Mouse (Mus musculus): ENCODE results near the gene Tbpl1.

The Tbpl1 gene

DNA sequence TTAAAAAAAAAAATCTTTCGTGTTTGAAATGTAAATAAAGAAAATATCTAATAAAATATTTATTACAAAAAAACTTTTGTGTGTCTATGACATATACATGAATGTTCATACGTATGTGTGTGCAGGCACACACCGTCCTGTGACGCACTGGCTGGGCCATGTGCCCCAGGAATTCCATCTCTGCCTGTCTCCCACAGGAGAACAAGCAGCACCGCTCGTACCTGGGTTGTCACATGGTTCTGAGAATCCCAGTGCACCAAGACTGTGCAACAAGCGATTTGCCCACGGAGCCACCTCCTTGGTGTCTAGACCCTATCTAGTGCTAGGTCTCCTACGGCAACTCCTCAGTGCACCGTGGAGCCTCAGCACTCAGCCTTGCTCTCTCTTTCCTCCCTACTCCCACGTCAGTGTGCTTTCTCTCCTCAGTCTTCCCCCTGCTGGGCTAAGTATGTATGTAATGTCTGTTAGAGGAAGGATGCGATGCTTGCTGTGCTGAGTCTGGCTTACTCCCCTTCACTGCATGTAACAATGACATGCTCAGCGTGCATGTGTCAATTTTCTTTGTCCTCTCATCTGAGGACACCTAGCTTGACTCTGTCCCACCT is 21.5 kb downstream of the Tbpl1 start:
- no peak for DNase-seq (ENCODE audit: low read depth, low spot score)

DNA sequence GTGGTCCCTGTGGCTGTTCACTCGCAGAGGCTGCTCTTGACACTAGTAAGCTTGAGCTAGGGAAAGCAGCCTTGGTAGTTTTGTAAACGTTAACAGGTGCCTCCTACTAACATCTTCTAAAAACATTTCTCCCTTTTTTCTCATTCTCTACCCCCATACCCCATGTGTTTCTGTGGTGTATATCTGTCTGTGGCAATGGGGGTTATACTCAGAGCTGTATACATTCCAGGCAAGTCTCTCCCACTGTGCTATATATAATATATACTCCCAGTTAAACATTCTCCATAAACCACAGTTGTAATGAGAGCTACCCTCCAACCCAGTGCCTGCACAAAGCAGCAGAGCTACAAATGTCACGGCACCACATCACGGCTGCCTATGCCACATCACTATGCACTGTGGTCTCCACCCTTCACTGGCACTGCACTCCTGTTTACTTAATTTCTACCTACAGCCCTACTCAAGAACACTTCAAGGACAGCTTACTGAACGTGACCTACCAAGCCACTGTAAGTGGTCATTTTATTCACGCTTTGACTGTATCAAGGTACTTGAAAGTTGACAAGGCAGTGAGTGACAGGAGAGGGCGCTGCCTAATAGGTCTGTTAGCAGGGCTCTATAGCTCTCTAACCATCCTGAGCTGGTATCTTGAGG is 23.4 kb downstream of the Tbpl1 start:
- DNase-seq (ENCODE audit: low read depth, low spot score), result no peak

DNA sequence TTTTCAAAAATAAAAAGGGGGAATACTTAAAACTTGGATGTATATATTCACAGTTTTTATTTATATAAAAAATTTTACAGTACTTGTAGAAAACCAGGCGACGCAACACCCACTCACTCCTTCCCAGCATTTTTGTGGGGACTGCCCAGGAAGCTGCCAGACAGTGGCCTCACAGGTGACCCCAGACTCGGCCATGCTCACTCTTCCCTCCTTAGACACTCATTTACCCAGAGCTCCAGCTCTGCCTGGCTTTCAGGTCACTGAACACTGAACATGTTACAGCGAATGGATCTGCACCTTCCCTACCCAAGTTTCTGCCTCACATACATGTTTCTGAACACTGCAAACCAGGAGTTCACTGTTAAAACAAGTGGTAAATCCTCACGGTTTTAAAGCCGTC is 27.9 kb downstream of the Tbpl1 start:
- DNase-seq (ENCODE audit: low read depth, low spot score), result no peak

DNA sequence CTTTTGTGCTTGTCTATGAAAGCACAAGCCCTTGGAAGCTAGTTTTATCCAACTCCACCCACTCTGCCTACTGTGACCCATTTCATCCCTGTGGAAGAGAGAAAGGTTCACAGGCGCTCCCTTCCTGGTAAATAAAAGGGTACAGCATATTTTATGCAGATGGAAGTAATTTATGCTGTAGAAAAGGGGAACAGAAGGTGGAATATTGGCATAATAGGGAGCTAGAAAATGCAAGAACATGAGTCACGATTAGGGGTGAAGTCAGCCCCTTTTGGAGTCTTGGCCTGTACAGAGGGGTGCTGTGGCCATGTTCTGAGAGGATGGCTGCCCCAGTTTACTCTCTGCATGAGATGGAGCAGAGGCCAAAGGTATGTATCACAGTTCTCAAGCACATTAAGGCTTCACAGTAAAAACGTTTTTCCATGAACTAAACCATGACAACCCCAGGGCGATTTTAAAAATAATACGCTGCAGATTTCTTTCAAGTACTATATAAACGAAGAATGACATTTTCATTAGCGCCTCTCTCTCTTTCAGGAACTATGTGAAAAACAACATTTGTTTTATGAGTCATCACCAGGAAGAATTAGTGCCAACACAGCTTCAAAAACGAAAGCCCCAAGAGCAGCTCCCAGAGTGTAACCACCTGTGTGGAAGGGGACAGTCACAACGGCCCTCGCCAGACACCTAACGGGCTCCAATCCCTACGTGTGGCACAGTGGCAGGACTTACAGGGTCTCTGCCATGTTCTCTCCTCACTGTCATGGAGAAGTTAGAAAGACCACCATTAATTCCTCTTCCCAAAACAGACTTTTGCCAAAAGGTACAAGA is 30.0 kb downstream of the Tbpl1 start:
- no peak for DNase-seq (ENCODE audit: low read depth, low spot score)

DNA sequence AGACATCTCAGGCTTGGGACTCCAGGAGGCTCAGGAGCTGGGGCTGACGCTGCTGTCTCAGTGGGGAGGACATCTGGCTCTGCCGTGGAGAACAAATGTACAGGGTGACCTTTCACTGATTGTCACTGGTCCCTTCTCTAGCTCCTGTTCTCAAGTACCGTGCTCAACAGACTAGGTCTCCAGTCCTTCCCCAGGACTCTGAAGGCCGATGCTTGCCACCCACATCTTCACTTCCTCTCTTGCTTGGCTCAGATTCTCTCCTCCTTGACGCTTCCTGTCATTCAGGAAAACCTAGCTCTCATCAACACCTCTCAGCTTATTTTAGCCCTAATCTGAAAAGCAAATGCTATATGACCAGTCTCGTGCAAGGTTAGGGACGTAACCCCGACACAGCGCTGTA is 31.0 kb downstream of the Tbpl1 start:
- DNase-seq (ENCODE audit: low read depth, low spot score), result no peak

DNA sequence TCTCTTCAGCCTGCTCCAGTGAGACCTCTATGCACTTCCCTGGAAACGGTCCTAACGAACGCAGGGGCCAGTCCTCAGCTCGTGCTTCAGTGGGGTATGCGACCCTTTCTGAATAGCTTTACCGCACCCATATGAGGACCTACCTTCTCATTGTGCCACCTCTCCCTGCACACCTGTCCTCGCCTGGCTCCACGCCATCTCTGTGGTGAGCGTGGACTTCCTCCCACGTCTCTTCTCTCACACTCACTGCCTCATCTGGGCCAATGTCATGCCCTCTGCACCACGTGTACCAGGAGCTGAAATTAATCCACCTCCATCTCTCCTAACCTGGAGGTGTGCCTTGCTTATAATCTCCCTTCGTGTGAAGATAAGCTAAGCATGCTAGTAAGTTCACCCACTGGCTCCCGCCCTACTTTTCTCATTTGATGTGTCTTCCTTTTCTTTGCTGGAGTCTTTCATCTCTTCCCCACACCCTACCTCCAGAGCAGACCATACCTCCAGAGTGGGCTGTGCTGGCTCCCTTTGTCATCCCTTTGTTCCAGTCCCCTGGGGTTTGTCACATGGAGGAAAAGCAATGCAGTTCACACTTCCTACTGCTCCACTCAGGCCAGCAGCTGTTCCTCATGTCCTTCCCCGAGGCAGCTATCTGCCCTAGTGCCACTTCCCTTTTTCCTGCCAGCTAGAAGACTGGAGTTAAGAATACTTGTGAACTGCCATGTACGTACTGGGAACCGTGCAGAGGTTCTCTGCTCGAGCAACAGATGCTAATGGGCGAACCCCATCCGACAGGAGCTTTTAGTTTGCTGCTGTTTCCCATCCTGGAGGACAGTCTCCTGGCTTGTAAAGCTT is 32.0 kb downstream of the Tbpl1 start:
- DNase-seq (ENCODE audit: low read depth, low spot score), result no peak

DNA sequence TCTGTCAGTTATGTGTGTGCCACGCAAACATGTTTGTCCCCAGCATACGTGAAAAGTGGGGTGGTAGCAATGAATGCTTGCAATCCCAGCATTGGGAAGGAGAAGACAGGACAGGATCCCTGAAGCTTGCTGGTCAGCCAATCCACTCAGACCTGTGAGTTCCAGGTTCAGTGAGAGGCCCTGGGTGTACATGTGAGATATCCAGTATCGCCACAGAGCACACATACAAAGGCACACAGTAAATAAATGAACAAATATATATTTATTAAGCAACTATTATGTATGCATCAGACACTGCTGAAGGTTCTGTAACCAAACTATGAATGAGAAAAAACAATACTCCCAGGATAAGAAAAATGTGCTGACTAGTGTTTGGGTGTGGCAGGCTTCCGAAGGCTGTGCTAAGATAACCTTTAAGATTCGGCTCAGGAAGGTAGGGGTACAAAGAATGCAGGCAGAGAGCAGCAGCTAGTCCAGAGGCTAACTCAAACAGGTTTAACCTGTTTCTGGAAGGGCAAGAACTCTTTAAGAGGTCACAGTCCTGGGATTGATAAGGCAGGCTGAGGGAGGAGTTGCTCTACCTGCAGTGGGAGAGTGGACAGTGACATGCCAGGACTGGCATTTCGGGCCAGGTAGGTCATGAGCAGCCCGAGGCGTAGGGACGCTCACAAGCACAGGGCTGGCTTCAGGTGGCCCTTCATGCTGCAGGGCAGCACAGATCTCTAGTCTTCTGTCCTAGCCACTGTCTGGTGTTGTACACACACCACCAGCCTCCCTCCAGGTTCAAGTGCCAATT is 33.4 kb downstream of the Tbpl1 start:
- DNase-seq (ENCODE audit: low read depth, low spot score), result no peak

DNA sequence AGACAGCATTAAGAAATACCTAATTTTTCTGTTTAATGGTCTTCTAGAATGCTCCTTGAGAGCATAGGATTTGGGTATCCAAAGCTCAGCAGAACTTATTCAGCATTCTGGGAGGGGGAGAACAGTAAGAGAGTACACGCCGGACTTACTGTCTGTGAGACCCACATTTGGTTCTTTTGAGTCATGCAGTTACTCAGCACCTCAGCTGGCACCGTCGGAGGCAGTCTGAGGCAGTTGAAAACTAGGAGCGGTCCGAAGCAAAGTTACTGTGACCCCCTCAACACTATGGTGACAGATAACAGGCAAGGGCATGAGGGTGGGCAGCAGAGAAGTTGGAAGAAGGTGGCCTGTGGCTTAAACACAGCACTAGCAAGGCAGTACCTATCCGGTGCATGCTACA is 34.9 kb downstream of the Tbpl1 start:
- DNase-seq (ENCODE audit: low read depth, low spot score), result no peak

DNA sequence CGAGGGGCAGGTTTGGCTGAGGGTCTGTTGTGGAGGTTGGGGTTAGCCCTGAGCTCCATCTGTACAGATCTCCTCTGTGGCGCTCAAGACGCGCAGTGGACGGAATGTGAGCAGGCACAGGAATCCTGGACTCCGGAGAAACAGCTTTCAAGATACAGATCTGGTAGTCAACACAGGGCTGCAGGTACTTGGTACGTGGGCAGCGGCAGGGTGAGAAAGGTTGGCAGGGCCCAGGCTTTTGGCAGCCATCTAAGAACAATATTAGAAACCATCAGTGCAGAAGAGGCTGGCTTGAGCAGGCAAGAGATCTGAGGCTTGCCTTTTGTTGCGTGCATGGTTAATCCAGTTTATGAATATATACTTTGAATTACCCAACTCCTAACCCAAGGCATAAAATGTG is 35.5 kb downstream of the Tbpl1 start:
- DNase-seq (ENCODE audit: low read depth, low spot score), result no peak

DNA sequence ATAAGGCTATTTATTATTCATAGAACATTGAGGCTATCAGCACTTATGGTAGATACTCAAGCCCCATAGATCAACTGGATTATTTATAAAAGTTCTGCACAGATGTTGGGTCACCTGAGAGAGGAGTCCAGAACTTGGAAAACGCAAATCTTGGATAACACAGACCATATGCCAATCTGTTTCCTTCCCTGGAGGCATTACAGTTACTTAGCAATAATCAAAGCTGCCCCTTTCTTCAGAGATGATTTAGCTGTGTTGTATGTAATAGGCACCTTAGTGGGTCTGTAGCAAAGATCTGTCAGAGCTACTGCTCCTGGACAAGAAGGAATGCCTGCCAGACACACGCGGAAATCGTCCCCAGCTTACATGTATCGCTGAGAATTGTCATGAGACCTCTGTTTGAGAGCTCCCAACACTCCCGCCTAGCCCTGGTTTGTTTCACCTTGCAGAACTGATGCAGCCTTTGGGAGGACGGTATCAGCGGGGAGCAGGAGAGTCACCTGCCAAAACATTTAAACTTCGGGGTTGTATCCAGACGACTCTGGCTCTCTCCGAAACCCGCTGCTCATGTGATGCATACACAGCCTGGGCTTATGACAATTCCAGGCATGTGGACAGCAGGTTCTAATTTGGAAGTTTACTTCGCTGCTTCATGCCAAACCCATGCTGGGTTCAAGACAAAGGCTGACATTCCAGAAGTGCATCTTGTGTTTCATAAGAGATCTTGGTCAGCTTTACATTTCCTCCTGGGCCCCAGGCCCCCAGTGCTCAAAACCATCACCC is 55.7 kb downstream of the Tbpl1 start:
- no peak for DNase-seq (ENCODE audit: low read depth, low spot score)

DNA sequence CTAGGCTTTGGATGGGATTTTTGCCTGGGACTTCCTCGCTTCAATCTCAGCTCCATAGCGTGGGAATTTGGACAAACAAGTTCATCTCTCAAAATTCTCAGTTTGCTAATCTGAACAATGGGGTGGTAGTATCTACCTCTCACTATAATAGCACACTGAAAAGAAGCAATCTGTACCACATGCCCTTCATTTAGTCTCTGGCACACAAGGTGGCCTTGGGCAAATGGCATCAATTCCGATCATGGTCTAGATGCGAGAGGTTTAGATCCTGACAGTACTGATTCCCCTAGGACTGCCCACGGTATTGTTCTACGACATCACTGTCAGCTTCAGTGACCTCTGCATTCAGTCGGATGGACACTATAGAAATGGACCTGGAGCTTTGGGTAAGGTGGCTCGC is 57.6 kb downstream of the Tbpl1 start:
- DNase-seq (ENCODE audit: low read depth, low spot score), result no peak

DNA sequence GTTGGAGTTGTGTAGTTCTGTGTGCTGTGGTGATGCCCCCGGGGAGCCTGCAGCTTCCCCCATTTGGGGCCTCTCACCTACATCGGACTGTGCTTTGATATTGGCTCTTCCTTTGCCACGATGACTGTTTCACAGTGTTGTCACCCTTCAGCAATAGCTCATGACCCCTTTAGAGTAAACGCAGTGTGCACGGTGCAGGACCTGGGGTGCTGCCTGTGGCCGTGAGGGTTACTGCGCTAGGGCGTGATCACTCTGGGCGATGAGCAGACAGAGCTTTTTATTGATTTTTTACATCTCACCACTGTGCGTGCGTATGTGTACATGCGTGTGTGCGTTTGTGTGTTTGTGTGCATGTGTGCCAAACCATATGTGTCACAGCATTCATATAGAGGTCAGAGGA is 63.2 kb downstream of the Tbpl1 start:
- DNase-seq (ENCODE audit: low read depth, low spot score), result no peak

DNA sequence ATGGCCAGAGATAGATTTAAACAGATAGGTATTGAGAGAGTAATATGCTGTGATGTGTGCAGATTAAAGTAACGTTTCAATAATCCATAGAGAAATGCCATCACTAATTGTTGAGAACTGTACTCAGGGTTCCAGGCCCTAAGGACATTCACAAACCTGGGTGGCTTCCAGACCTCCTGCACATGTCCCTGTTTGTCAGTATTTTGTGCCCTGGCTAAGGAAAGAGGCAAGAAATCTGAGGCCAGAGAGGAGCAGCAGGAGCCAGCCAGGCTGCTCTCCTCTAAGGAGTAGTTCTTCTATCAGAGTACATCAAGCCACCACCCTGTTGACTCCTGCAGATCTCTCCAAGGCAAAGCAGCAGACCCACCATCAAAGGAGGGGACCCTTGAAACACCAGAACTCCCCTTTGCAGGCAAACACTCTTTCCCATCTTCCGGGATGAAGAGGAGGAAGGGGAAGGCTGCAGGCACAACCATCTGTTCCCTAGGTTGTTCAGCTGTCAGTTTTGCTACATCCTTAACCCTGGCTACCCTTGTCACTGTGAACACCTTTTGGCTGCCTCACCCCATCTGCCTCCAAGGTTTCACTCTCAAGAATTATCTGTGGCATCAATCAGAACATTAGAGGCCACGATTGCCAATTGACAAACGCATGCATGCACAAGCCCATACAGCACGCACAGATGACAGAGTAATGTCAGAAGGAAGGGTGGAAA is 71.3 kb downstream of the Tbpl1 start:
- DNase-seq (ENCODE audit: low read depth, low spot score), result no peak

DNA sequence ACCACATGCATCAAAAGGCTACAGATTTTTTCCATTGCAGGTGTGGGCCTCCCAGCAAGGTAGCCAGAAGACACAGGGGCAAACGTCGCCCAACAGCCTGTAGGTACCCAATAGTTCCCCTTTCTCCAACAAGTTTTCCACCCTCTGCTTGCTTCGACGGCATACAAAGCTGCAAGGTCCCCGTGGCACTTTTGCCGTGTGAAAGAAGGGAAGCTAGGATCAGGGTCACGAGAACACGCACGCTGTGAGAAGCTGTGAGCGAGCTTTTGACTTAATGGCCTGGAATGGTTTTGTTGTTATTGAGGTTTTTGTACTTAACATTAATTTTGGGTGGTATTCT is 72.4 kb downstream of the Tbpl1 start:
- DNase-seq (ENCODE audit: low read depth, low spot score), result no peak

DNA sequence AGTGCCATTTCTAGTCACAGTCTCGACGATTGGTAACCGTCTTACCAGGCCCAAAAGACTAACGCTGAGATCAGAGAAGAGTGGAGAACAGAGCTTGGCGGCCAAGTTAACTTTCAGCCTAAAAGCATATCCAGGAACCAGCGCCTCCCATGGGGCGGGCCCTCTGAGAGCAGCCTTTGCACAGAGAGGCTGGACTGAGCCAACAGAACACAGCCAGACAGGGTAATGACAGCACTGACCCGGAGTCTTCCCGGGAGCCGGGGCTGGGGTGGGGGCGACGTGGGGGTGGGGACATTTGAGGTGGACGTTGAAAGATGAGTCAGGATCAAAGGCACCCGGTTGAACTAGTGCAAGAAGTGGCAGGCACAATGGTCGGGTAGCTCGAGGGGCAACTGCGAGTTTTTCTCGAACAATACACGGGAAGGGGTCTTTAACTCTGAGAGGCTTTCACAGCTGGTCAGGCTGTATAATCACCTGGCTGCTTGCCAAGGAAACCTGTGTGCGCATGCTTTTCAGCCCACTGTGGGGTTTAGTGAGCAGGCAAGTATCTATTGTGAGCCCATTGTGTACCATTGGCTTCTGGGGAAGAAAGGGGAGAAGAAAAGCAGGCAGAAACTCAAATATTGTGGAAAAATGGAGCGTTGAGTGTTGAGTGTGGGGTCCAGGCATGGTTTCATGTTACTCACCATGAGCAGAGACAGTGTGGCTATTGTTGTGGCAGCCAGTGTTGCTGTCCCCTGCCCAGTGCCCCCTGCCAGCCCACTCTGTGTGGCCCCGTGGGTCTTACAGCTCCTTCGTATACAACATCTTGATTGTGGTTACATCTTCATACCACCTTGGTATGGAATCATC is 73.0 kb downstream of the Tbpl1 start:
- DNase-seq (ENCODE audit: low read depth, low spot score), result no peak
